In the genomic region with DNA sequence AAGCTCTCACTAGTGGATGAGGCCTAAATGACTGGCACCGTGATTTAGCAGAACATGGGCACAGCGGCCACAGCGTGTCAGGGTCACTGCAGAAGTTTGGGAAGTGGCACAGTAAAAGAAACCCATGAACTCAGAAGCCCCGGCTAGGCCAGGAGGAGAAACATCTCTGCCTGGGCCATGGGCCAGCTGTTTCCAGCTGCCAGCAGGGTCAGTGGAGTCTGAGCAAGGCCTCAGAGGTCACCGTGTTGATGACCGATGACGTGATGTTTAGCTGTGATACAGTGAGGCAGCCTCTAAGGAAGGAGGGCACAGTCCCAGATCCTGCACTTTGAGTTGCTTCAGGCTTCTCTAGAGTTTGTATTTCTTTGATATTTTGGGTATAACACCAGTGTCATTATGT, we compare ENCODE assay signal across 13 mouse cellular contexts.
A peak's percentile ranks its signal among the peaks of the same experiment; 100 is the strongest.
DNase-seq lines count a peak whose midpoint lies in the region; ATAC-seq and TF ChIP-seq lines count a peak whose summit lies in the region.
"Had no signal": no experiment of that assay in that cellular context is flagged by ENCODE, and none has a peak within 500 bp of the region (broad histone marks: within the 10 kb centered on the region; RNA-seq: fewer than 3 reads in every experiment).

No protein-coding gene starts in this region.

- 15% methylated on average over 7 of the region's 7 CpGs for WGBS in liver, adult 2 months
- WGBS in liver, embryonic 11.5 days, result 83% methylated on average over 7 of the region's 7 CpGs

- no peak for TF ChIP-seq CTCF in liver, adult 2 months (IDR thresholded peaks at IDR 0.05; ENCODE audit: low read depth, low read length)

- H3K9ac ChIP-seq in liver, adult 2 months (ENCODE audit: low read depth, low read length), result no peak overlapping the region
- H3K9ac ChIP-seq in liver, embryonic 11.5 days (ENCODE audit: low read depth, low read length), result no peak overlapping the region
- H3K9ac ChIP-seq: neural tube, embryonic 15.5 days had no signal

- no peak overlapping the region for H3K4me3 ChIP-seq in liver, adult 2 months (ENCODE audit: insufficient read depth, low read depth, low read length)
- H3K4me3 ChIP-seq in liver, embryonic 11.5 days (ENCODE audit: low read depth, low read length), result no peak overlapping the region
- H3K4me3 ChIP-seq: neural tube, embryonic 15.5 days had no signal

- no peak for TF ChIP-seq POLR2A in liver, adult 2 months (IDR thresholded peaks at IDR 0.05; ENCODE audit: extremely low read depth, insufficient read depth, low read length)

- no peak for ATAC-seq in liver, embryonic 11.5 days (replicated peaks; ENCODE audit: low FRiP score)
- ATAC-seq: CD4-positive, CD25-positive, alpha-beta regulatory T cell, adult 4 months; inflammation-experienced regulatory T-cells, adult 6 months had no signal

- no peaks in the 10 kb centered on the region for H3K9me3 ChIP-seq in liver, embryonic 11.5 days (ENCODE audit: control insufficient read depth, low read length)
- H3K9me3 ChIP-seq: neural tube, embryonic 15.5 days had no signal

- peaks cover 8% of the 10 kb centered on the region for H3K4me1 ChIP-seq in liver, adult 2 months (ENCODE audit: control insufficient read depth, insufficient read depth, low read length)
- H3K4me1 ChIP-seq in liver, embryonic 11.5 days (replicated peaks; ENCODE audit: control insufficient read depth, insufficient read depth, low read length), result no peaks in the 10 kb centered on the region; the same call in 1 of the 2 replicates

- no peaks in the 10 kb centered on the region for H3K27me3 ChIP-seq in liver, adult 2 months (ENCODE audit: control insufficient read depth, insufficient read depth, low read length)
- H3K27me3 ChIP-seq in liver, embryonic 11.5 days (replicated peaks; ENCODE audit: control insufficient read depth, insufficient read depth, low read length), result no peaks in the 10 kb centered on the region
- H3K27me3 ChIP-seq: neural tube, embryonic 15.5 days had no signal

- peak; percentile 94 for DNase-seq in liver, adult 2 months (ENCODE audit: extremely low read depth, low read depth, low spot score)
- no peak for DNase-seq in liver, embryonic 11.5 days (ENCODE audit: low spot score)
- peak; percentile 92 for DNase-seq in adrenal gland, adult 2 months
- peak; percentile 68 for DNase-seq in gastrocnemius, postnatal 25 days
- peak; percentile 65 for DNase-seq in kidney, postnatal 14 days
- no peak for DNase-seq in right cerebral cortex, adult 2 months (ENCODE audit: low spot score in 2 of 2)
- DNase-seq in c-Kit-positive CD71-positive TER-119-positive erythroid progenitor cells, embryonic 14.5 days (ENCODE audit: low spot score), result no peak
- no peak for DNase-seq in urinary bladder, postnatal 14 days (ENCODE audit: low spot score)
- DNase-seq: cerebellum, adult 18-20 months; layer of hippocampus, postnatal 36 days had no signal

- H3K27ac ChIP-seq in liver, adult 2 months (replicated peaks; ENCODE audit: insufficient read depth, low read depth, low read length), result no peak overlapping the region
- no peak overlapping the region for H3K27ac ChIP-seq in liver, embryonic 11.5 days (ENCODE audit: low read depth, low read length)
- H3K27ac ChIP-seq: neural tube, embryonic 15.5 days had no signal

- H3K4me2 ChIP-seq in liver, embryonic 11.5 days, result no peak overlapping the region
- H3K4me2 ChIP-seq: neural tube, embryonic 15.5 days had no signal

- H3K36me3 ChIP-seq in liver, adult 2 months (ENCODE audit: control insufficient read depth, insufficient read depth, low read length), result no peaks in the 10 kb centered on the region
- H3K36me3 ChIP-seq in liver, embryonic 11.5 days (ENCODE audit: control insufficient read depth, insufficient read depth, low read length), result no peaks in the 10 kb centered on the region
- H3K36me3 ChIP-seq: neural tube, embryonic 15.5 days had no signal

- H3K79me2 ChIP-seq in liver, adult 2 months (ENCODE audit: control insufficient read depth, insufficient read depth, low read length), result no peaks in the 10 kb centered on the region

Comparison
In these comparisons a context has a peak if more than half of its experiments do, and no peak if none do; other contexts are left out.
1. DNase-seq: peak in liver, adult 2 months (single experiment), adrenal gland, adult 2 months (single experiment), gastrocnemius, postnatal 25 days (single experiment) and kidney, postnatal 14 days (single experiment); none in liver, embryonic 11.5 days (single experiment), right cerebral cortex, adult 2 months (0 of 2), c-Kit-positive CD71-positive TER-119-positive erythroid progenitor cells, embryonic 14.5 days (single experiment) and urinary bladder, postnatal 14 days (single experiment).